Mouse (Mus musculus) bone marrow macrophage, adult 2 months (primary cell): ENCODE results near the gene Uvrag.

ENCODE experiments used
- CTCF ChIP-seq: IDR thresholded peaks from 2 replicates; pipeline ENCODE4 v1.5.1; 2012; ENCODE audit warnings: low read depth, mild to moderate bottlenecking, low read length, moderate library complexity
- POLR2A ChIP-seq: IDR thresholded peaks from 2 replicates; pipeline ENCODE4 v1.6.1; 2012; ENCODE audit warnings: mild to moderate bottlenecking, low read depth, low read length, borderline replicate concordance

GRCm38 (mm10) chr7:99075101-99075500, 65.8 kb downstream of the Uvrag start:
- TF ChIP-seq CTCF: no peak
- TF ChIP-seq POLR2A: no peak
